Mouse (Mus musculus): Measurements from ENCODE around the gene D10Wsu102e. TPM values are rescaled to one million over a fixed set of nuclear protein-coding genes. Genes with fewer than 3 reads are reported as not detected.

The D10Wsu102e gene
- polyA plus RNA-seq (2012; rRNA removed) = 1.2 and 1.3 TPM in 2 replicates

DNA sequence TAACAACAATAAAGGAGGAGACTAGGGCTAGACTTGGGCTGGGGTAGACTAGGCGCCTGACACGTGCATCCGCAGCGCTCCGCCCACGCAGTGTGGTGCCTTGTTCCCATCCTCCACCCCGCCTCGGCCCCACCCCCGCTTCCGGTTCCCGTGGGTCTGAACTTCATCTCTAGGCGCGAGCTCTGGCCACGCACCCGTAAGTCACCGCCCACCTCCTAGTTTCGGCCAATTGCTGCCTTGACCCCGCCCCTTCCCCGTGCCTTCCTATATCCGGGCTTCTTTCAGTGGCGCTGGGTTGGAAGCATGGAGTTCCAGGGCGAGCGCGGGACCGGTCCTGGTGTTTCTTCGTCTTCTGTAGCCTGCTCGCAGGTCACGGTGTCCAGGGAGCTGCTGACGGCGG is at the start of gene D10Wsu102e:
Gene D10Wsu102e (plus strand): TSS at position 266 of the 400 bp plus-strand sequence.

DNA sequence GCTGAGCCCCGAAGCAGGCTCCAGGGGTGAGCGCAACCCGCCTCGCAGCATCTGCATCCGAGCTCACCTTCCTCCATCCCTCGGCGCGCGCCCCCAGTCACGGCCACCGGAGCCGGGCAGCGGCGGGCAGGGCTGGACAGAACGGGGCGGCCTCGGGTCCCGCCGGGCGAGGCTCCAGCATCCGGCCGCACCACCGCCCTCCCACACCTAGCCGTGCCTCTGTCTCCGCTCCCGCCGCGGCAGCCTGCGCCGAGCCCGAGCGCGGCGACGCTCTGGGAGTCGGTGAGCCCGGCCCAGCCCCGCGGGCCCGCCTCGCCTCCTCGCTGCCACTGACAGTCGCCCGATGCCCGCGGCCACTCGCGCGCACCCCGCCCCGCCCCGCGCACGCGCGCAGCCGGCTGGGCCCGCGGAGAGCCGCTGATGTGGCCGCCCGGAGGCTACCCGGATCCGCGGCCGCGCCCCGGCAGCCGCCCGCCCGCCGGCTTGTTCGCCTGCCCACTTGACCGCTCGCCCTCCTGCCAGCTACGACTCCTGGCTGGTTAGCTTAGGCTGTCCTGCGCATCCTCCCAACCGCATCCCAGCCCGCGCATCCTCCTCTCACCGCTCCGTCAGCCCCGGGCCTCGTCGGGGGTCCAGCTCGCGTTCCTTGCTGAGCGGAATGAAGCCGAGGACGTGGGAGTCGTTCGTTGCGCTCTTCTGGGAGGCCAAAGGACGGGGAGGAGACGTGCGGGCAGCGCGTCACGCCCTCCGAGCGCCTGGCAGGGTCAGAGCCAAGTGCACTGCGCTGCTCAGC is 22.7 kb upstream of the D10Wsu102e start, which contains the start of gene Slc41a2:
Gene Slc41a2 (minus strand): TSS at position 724 of the 793 bp plus-strand sequence.

GRCm38 (mm10) chr10:83533910-83534283 is 173.9 kb downstream of the D10Wsu102e start, which contains the start of gene Aldh1l2:
Gene Aldh1l2, minus strand, starts transcription at chr10:83534140.

Other genes with a start within 250 kb of the D10Wsu102e start
- 10.7 and 11.8 TPM in 2 replicates for gene Slc41a2, start 22.3 kb upstream of the D10Wsu102e start, polyA plus RNA-seq (2012; rRNA removed)
- gene Aldh1l2, start 173.9 kb downstream of the D10Wsu102e start, polyA plus RNA-seq (2012; rRNA removed) = 26.5 and 29.4 TPM in 2 replicates
- gene Washc4, start 183.5 kb downstream of the D10Wsu102e start, polyA plus RNA-seq (2012; rRNA removed) = 14.0 and 15.9 TPM in 2 replicates

All from central nervous system, embryonic 18 days (tissue).